Mouse (Mus musculus): ENCODE data around the gene Banp. TPM values are rescaled to one million over a fixed set of nuclear protein-coding genes. Genes with fewer than 3 reads are reported as not detected.

Banp gene
- polyA plus RNA-seq, 1 experiment from 2014 or later = 50.7 TPM

DNA sequence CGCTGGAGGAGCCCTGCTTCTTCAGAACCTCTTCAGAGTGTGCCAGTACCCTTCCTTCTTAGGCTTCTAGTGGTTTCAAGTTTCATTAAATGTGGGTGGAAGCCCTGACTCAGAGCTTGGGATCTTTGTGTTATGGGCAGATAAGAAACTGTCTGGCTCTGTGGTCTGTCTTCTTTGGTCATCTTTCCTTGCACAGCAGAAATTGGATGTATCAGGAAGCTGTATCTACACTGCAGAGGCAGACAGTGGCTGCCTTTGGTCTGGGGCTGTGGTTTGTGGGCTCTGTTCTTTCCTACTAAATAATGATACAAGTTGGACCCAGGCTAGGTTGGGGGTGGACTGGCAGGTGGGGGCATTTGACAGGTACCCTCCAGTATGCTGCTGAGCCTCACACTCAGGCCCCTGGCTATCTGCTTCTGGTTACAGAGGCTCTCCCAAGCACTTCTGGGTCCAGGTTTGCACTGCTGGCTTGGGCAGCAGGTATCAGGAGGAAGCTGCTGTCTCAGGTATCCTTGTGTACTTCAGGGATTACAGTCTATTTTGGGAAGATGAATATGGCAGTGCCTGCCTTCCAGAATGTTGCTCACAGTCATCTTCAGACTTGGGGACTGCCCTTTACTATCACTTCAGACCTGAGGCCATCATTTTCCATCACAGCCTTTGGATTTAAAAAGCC lies 6.4 kb downstream of the Banp start:
- 83% methylated on average over 1 of the region's 1 CpGs for WGBS
- ATAC-seq (ENCODE audit: low FRiP score, low TSS enrichment) = no peak

DNA sequence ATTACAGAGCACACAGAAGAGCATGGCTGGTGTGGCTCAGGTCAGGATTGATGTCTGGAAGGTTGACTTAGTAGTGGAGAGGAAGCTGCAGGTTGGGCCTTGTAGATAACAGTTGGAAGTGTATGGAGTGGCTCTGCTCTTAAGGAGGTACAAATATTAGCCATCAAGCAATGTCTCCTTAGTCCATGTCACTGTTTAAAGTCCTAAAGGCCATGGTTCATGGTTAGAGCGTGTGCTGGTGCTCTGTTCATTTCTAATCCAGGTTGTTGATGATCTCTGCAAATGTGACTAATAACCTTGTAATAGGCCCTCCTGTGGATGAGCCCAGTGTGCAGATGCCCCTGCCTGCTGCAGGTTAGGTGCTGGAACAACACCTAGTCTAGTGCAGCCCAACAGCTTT lies 8.8 kb downstream of the Banp start:
- H3K27ac ChIP-seq (ENCODE audit: low read length) = no peak overlapping the region
- no peak for ATAC-seq (ENCODE audit: low FRiP score, low TSS enrichment)

More for the DNA sequence above, 6.4 kb downstream of the Banp start:
- no peak overlapping the region for H3K4me3 ChIP-seq (ENCODE audit: low read length)
- H3K27ac ChIP-seq (ENCODE audit: low read length) = no peak overlapping the region
- no peaks in the 10 kb centered on the region for H3K9me3 ChIP-seq (ENCODE audit: low read length)
- H3K4me1 ChIP-seq (ENCODE audit: insufficient read depth, low read length) = peaks cover 44% of the 10 kb centered on the region
- H3K27me3 ChIP-seq (ENCODE audit: insufficient read depth, low read length) = no peaks in the 10 kb centered on the region
- no peak overlapping the region for H3K4me2 ChIP-seq (replicated peaks; ENCODE audit: low read depth, low read length)
- no peak overlapping the region for H3K9ac ChIP-seq (replicated peaks; ENCODE audit: low read length)
- peaks cover 12% of the 10 kb centered on the region; the same call in 1 of the 2 replicates for H3K36me3 ChIP-seq (ENCODE audit: insufficient read depth, low read length)

DNA sequence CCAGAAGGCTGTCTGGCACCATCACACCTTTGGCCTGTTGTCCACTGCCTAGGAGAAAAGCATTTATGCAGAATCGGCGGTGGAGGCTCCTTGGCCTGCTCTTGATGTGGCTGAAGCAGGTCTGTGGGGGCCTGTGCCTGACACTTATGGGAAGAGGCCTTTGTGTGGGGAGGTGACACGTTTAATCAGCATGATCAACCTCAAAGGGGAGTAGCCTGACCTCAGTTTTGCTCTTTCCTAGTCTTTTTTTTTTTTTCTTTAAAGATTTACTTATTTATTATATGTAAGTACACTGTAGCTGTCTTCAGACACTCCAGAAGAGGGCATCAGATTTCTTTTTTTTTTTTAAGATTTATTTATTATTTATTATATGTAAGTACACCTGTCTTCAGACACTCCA lies 13.3 kb downstream of the Banp start:
- no peak overlapping the region for H3K9ac ChIP-seq (replicated peaks; ENCODE audit: low read length)
- no peak for ATAC-seq (ENCODE audit: low FRiP score, low TSS enrichment)
- peaks cover 20% of the 10 kb centered on the region for H3K4me1 ChIP-seq (ENCODE audit: insufficient read depth, low read length)
- no peak overlapping the region for H3K27ac ChIP-seq (ENCODE audit: low read length)
- H3K9me3 ChIP-seq (ENCODE audit: low read length) = no peaks in the 10 kb centered on the region
- no peak overlapping the region for H3K4me3 ChIP-seq (ENCODE audit: low read length)
- H3K4me2 ChIP-seq (replicated peaks; ENCODE audit: low read depth, low read length) = no peak overlapping the region
- WGBS = 71% methylated on average over 3 of the region's 3 CpGs
- H3K27me3 ChIP-seq (ENCODE audit: insufficient read depth, low read length) = no peaks in the 10 kb centered on the region
- H3K36me3 ChIP-seq (ENCODE audit: insufficient read depth, low read length) = no peaks in the 10 kb centered on the region

More for the DNA sequence above, 8.8 kb downstream of the Banp start:
- H3K9ac ChIP-seq (replicated peaks; ENCODE audit: low read length) = no peak overlapping the region
- WGBS = 88% methylated on average over 1 of the region's 1 CpGs
- no peaks in the 10 kb centered on the region for H3K27me3 ChIP-seq (ENCODE audit: insufficient read depth, low read length)
- no peak overlapping the region for H3K4me2 ChIP-seq (replicated peaks; ENCODE audit: low read depth, low read length)
- peaks cover 10% of the 10 kb centered on the region; the same call in 1 of the 2 replicates for H3K36me3 ChIP-seq (ENCODE audit: insufficient read depth, low read length)
- peaks cover 22% of the 10 kb centered on the region for H3K4me1 ChIP-seq (ENCODE audit: insufficient read depth, low read length)
- no peak overlapping the region for H3K4me3 ChIP-seq (ENCODE audit: low read length)
- H3K9me3 ChIP-seq (ENCODE audit: low read length) = no peaks in the 10 kb centered on the region

DNA sequence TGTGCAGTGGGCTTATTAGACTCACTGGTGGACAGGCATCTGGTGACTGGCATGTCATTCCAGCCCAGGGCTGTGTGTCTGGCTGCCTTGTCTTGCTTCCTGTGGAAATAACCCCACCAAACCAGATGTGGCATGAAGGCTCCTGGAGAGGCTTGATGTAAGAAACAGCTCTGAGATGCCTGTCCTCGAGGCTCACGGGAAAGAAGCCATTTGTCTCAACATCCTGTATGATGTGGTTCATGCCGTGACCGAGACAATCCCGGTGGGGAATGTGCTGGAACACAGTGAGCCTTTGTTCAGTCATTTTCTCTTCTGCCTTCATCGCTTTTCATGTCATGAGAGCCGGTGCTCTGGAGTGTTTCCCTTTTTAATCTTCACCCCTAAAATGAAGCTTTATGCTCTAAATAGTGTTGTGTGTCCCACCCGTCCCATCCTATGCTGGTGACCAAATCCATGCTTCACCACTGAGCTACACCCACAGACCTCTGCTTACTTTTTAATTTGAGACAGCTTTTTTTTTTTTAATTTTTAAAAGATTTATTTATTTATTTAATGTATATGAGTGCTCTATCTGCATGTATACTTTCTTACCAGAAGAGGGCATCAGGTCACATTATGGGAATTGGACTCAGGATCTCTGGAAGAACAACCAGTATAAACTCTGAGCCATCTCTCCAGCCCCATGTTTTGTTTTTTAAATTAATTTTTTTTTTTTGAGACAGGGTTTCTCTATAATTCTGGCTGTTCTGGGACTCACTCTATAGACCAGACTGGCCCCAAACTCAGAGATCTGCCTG lies 15.4 kb downstream of the Banp start:
- no peak for ATAC-seq (ENCODE audit: low FRiP score, low TSS enrichment)
- no peak overlapping the region for H3K4me2 ChIP-seq (replicated peaks; ENCODE audit: low read depth, low read length)
- H3K9ac ChIP-seq (replicated peaks; ENCODE audit: low read length) = no peak overlapping the region
- peaks cover 28% of the 10 kb centered on the region for H3K4me1 ChIP-seq (ENCODE audit: insufficient read depth, low read length)
- 81% methylated on average over 8 of the region's 8 CpGs for WGBS
- no peaks in the 10 kb centered on the region for H3K36me3 ChIP-seq (ENCODE audit: insufficient read depth, low read length)
- H3K4me3 ChIP-seq (ENCODE audit: low read length) = no peak overlapping the region
- H3K9me3 ChIP-seq (ENCODE audit: low read length) = no peaks in the 10 kb centered on the region
- no peaks in the 10 kb centered on the region for H3K27me3 ChIP-seq (ENCODE audit: insufficient read depth, low read length)
- no peak overlapping the region for H3K27ac ChIP-seq (ENCODE audit: low read length)

DNA sequence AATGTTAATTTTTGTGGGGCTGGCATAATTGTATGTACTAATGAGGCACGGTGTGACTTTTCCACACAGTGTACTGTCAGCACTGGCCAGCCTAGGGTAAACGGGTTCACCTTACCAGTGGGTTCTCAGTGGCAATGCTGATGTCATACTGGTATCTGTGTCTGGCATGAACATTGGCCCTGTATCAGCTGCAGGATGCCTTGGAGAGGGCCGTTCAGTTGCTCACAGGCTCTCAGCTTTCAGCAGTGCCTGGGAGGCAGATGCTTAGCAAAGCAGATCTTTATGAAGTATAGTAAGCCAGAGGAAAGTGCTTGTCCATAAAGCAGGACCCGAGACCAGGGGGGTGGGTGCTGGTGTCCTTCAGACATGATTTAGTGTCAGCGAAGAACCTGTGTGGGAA lies 16.6 kb downstream of the Banp start:
- Histone ChIP-seq H3K4me3 (ENCODE audit: low read length) (no peak overlapping the region), H3K9ac (replicated peaks; ENCODE audit: low read length) (no peak overlapping the region), H3K27ac (ENCODE audit: low read length) (no peak overlapping the region), H3K4me1 (ENCODE audit: insufficient read depth, low read length) (peaks cover 28% of the 10 kb centered on the region), H3K27me3 (ENCODE audit: insufficient read depth, low read length) (no peaks in the 10 kb centered on the region), H3K9me3 (ENCODE audit: low read length) (no peaks in the 10 kb centered on the region), H3K4me2 (replicated peaks; ENCODE audit: low read depth, low read length) (no peak overlapping the region), H3K36me3 (ENCODE audit: insufficient read depth, low read length) (peaks cover 3% of the 10 kb centered on the region; the same call in 1 of the 2 replicates)
- WGBS = 44% methylated on average over 5 of the region's 5 CpGs
- ATAC-seq (ENCODE audit: low FRiP score, low TSS enrichment) = no peak

DNA sequence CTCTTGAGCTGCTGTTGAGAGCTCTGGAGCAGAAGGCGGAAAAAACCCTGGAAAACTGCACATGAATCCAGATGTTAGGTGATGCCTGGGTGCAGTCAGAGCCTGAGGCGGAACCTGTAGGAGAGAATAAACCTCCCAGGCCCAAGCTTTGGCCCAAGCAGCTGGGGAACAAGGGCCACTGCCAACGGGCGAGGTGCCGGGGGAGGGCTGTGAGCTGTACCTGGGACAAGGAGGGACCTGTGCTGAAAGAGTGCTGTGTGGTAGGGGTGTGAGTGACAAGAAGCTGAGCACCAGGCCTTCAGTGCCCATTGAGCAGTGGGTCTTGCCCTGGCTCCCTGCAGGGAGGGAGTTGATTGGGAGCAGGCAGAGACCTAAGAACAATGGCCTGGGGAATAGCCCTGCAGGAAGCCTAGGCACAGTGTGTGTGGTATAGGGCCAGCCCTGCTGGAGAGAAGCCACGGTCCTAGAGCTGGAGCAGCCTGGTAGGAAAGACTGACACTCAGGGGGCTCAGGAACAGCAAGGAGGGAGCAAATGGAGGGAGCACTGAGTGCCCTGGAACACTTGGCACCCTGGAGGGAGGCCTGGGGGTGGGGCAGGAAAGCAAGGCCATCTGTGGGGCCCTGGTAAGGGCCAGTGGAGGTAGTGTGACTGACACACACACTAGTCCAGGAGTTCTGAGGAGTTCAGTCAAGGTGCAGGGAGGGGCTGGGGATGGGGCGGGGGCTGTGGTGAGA lies 17.3 kb downstream of the Banp start:
- H3K9ac ChIP-seq (replicated peaks; ENCODE audit: low read length) = no peak overlapping the region
- ATAC-seq (ENCODE audit: low FRiP score, low TSS enrichment) = peak; percentile 29; the same call in 1 of the 2 replicates
- H3K4me2 ChIP-seq (replicated peaks; ENCODE audit: low read depth, low read length) = no peak overlapping the region
- peaks cover 28% of the 10 kb centered on the region for H3K4me1 ChIP-seq (ENCODE audit: insufficient read depth, low read length)
- H3K4me3 ChIP-seq (ENCODE audit: low read length) = no peak overlapping the region
- WGBS = 60% methylated on average over 7 of the region's 7 CpGs
- no peak overlapping the region for H3K27ac ChIP-seq (ENCODE audit: low read length)
- H3K36me3 ChIP-seq (ENCODE audit: insufficient read depth, low read length) = peaks cover 3% of the 10 kb centered on the region; the same call in 1 of the 2 replicates
- no peaks in the 10 kb centered on the region for H3K9me3 ChIP-seq (ENCODE audit: low read length)
- H3K27me3 ChIP-seq (ENCODE audit: insufficient read depth, low read length) = no peaks in the 10 kb centered on the region

DNA sequence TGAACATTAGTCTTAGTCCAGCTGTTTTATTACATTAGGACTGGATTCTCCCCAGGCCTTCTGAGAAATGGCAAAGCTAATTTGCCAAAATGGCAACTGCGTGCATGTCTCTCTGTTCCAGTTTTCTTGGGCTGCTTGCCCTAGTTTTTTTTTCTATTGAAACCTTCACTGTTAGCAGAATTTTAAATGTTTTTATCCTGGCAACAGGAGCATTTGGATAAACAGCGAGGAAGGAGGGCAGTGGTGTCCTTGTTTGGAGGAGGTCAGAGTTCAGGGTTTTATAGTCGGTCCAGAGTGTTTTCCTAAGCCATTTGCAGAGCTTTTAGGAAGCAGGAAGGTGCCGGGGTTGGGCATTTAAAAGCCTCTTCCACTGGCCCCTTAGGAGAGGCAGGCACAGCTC lies 18.4 kb downstream of the Banp start:
- Histone ChIP-seq H3K4me1 (ENCODE audit: insufficient read depth, low read length) (peaks cover 28% of the 10 kb centered on the region), H3K27me3 (ENCODE audit: insufficient read depth, low read length) (no peaks in the 10 kb centered on the region), H3K36me3 (ENCODE audit: insufficient read depth, low read length) (peaks cover 3% of the 10 kb centered on the region; the same call in 1 of the 2 replicates), H3K9me3 (ENCODE audit: low read length) (no peaks in the 10 kb centered on the region), H3K27ac (ENCODE audit: low read length) (no peak overlapping the region; the same call in 1 of the 2 replicates), H3K9ac (replicated peaks; ENCODE audit: low read length) (no peak overlapping the region), H3K4me3 (ENCODE audit: low read length) (no peak overlapping the region), H3K4me2 (replicated peaks; ENCODE audit: low read depth, low read length) (no peak overlapping the region)
- 15% methylated on average over 4 of the region's 4 CpGs for WGBS
- ATAC-seq (ENCODE audit: low FRiP score, low TSS enrichment) = no peak

DNA sequence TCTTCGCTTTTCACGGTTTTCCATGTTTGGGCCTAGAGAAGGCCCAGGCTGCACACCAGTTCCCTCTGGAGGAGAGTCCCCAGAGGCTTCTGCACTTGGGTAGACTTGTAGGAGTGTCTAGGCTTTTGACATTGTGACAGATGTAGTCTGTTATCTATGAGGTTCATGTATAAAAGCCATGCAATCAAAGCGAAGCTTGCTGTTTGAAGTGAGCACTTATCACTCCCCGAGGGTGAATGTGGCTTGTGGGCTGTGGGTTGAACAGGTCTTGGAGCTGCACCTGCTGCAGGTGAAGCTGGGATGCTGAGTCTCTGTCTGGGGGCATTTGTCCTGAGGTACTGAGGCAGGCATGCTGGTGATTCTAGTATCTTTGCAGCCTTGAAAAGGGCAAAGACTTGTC lies 19.0 kb downstream of the Banp start:
- Histone ChIP-seq H3K27me3 (ENCODE audit: insufficient read depth, low read length) (no peaks in the 10 kb centered on the region), H3K9me3 (ENCODE audit: low read length) (no peaks in the 10 kb centered on the region), H3K4me3 (ENCODE audit: low read length) (no peak overlapping the region), H3K4me1 (ENCODE audit: insufficient read depth, low read length) (peaks cover 28% of the 10 kb centered on the region), H3K4me2 (replicated peaks; ENCODE audit: low read depth, low read length) (no peak overlapping the region), H3K36me3 (ENCODE audit: insufficient read depth, low read length) (peaks cover 3% of the 10 kb centered on the region; the same call in 1 of the 2 replicates), H3K27ac (ENCODE audit: low read length) (no peak overlapping the region), H3K9ac (replicated peaks; ENCODE audit: low read length) (no peak overlapping the region)
- no peak for ATAC-seq (ENCODE audit: low FRiP score, low TSS enrichment)
- WGBS = 36% methylated on average over 4 of the region's 4 CpGs

DNA sequence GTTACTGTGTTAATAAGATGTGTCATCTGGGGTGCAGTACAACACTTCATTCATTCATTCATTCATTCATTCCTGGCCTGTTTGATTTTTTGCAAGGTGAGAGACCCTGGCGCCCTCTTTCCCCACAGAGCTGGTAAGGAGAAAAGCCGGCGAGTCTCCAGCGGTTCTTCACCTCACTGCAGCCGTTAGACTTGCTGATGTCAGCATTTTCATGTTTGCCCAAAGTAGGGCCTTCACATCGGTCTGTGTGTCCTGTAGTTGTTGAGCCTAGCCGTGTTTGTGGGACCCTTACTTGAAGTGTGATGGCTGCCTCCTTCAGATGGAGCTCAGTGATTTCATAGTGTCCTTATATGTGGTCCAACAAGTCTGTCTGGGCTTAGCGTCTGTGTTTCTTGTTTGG lies 20.7 kb downstream of the Banp start:
- no peaks in the 10 kb centered on the region for H3K9me3 ChIP-seq (ENCODE audit: low read length)
- no peak overlapping the region for H3K4me2 ChIP-seq (replicated peaks; ENCODE audit: low read depth, low read length)
- no peak overlapping the region for H3K27ac ChIP-seq (ENCODE audit: low read length)
- H3K4me1 ChIP-seq (ENCODE audit: insufficient read depth, low read length) = peaks cover 28% of the 10 kb centered on the region
- peaks cover 12% of the 10 kb centered on the region for H3K36me3 ChIP-seq (ENCODE audit: insufficient read depth, low read length)
- H3K9ac ChIP-seq (replicated peaks; ENCODE audit: low read length) = no peak overlapping the region
- WGBS = 76% methylated on average over 8 of the region's 8 CpGs
- no peaks in the 10 kb centered on the region for H3K27me3 ChIP-seq (ENCODE audit: insufficient read depth, low read length)
- no peak for ATAC-seq (ENCODE audit: low FRiP score, low TSS enrichment)
- no peak overlapping the region for H3K4me3 ChIP-seq (ENCODE audit: low read length)
